Mouse (Mus musculus): ENCODE measurements at regions not wholly inside any gene's neighbourhood (a gene's known extent, or its start where the extent isn't known, plus 50 kb on each side); places are given as distances from the start of the nearest gene placed in this dataset.

- no peak for TF ChIP-seq EP300 (IDR thresholded peaks at IDR 0.05; ENCODE audit: insufficient read depth, low read depth, low read length)
- no peak for TF ChIP-seq CTCF (IDR thresholded peaks at IDR 0.05; ENCODE audit: low read depth, low read length)
- no peak for TF ChIP-seq POLR2A (IDR thresholded peaks at IDR 0.05; ENCODE audit: insufficient read depth, low read length)
Observed at GRCm38 (mm10) chr3:149246935-149247625, 256.7 kb upstream of the Adgrl2 start.
